Mouse (Mus musculus): ENCODE measurements at regions not wholly inside any gene's neighbourhood (a gene's known extent, or its start where the extent isn't known, plus 50 kb on each side); places are given as distances from the start of the nearest gene placed in this dataset.

DNA sequence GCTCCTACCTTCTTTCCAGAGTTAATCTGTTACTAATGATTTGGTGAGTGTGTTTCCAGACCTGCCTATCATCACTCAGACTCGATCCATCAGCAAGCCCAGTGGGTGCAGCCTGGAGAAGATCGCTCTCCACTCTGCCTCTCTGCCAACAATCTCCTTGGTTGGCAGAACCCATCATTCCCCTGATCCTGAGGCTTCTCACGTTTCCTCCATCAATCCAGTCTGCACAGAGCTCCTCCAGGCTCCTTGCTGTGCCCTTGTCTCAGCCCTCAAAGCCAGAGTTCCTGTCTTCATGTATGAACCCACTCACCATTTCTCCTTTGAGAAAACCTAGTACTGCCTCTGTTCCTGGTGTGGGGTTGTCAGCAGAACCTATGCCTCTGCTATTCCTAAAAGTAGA is 155.5 kb downstream of the Thbs2 start:
- TF ChIP-seq CTCF (IDR thresholded peaks at IDR 0.05; ENCODE audit: control insufficient read depth, insufficient read depth, insufficient replicate concordance, low read depth, low read length) (no peak), POLR2A (IDR thresholded peaks at IDR 0.05; ENCODE audit: control insufficient read depth, low read depth, low read length) (no peak)
